In genomic region chr17:50418863-50419383, GRCm38 (mm10) we compare ENCODE assay signal across 9 mouse cellular contexts.
DNase-seq lines count a peak whose midpoint lies in the region; ATAC-seq and TF ChIP-seq lines count a peak whose summit lies in the region.
"Had no signal": no experiment of that assay in that cellular context is flagged by ENCODE, and none has a peak within 500 bp of the region (broad histone marks: within the 10 kb centered on the region; RNA-seq: fewer than 3 reads in every experiment).

No protein-coding gene starts in this region.

- WGBS in hindbrain, embryonic 11.5 days, result 67% methylated on average over 3 of the region's 3 CpGs
- WGBS in hindbrain, embryonic 14.5 days, result 70% methylated on average over 3 of the region's 3 CpGs

- no peak overlapping the region for H3K4me2 ChIP-seq in hindbrain, embryonic 11.5 days (replicated peaks; ENCODE audit: low read depth, low read length)
- H3K4me2 ChIP-seq in hindbrain, embryonic 14.5 days (replicated peaks), result no peak overlapping the region

- H3K27me3 ChIP-seq in hindbrain, embryonic 11.5 days (ENCODE audit: control insufficient read depth, insufficient read depth, low read length), result no peaks in the 10 kb centered on the region
- no peaks in the 10 kb centered on the region for H3K27me3 ChIP-seq in hindbrain, embryonic 14.5 days (ENCODE audit: control insufficient read depth, insufficient read depth, low read length)
- H3K27me3 ChIP-seq: megakaryocyte, embryonic 14.5 days had no signal

- no peaks in the 10 kb centered on the region for H3K9me3 ChIP-seq in hindbrain, embryonic 11.5 days (ENCODE audit: control insufficient read depth, low read length)
- 0 out of 2 replicates have a peak, but pooled peaks cover 3% of the 10 kb centered on the region for H3K9me3 ChIP-seq in hindbrain, embryonic 14.5 days (ENCODE audit: control insufficient read depth, low read length)

- no peak for TF ChIP-seq POLR2A in brain, embryonic 14.5 days (IDR thresholded peaks at IDR 0.05; ENCODE audit: borderline replicate concordance, extremely low read depth, insufficient read depth, insufficient read length, poor library complexity, severe bottlenecking)

- no peak overlapping the region for H3K4me3 ChIP-seq in hindbrain, embryonic 11.5 days (ENCODE audit: low read depth, low read length)
- H3K4me3 ChIP-seq in hindbrain, embryonic 14.5 days (replicated peaks; ENCODE audit: low read length), result no peak overlapping the region
- H3K4me3 ChIP-seq: megakaryocyte, embryonic 14.5 days had no signal

- no peaks in the 10 kb centered on the region for H3K4me1 ChIP-seq in hindbrain, embryonic 11.5 days (replicated peaks; ENCODE audit: control insufficient read depth, insufficient read depth, low read length)
- no peaks in the 10 kb centered on the region for H3K4me1 ChIP-seq in hindbrain, embryonic 14.5 days (replicated peaks; ENCODE audit: control insufficient read depth, insufficient read depth, low read length)

- peak; percentile 17; the same call in 1 of the 2 replicates for TF ChIP-seq CTCF in brain, embryonic 14.5 days (IDR thresholded peaks at IDR 0.05; ENCODE audit: borderline replicate concordance, extremely low read depth, insufficient read depth, insufficient read length)

- ATAC-seq in hindbrain, embryonic 11.5 days (ENCODE audit: low FRiP score), result no peak
- ATAC-seq in hindbrain, embryonic 14.5 days (ENCODE audit: low FRiP score), result no peak
- peak; percentile 21 for ATAC-seq in CD4-positive, CD25-positive, alpha-beta regulatory T cell, adult 4 months

- H3K36me3 ChIP-seq in hindbrain, embryonic 11.5 days (ENCODE audit: control insufficient read depth, insufficient read depth, low read length), result no peaks in the 10 kb centered on the region
- H3K36me3 ChIP-seq in hindbrain, embryonic 14.5 days (replicated peaks; ENCODE audit: control insufficient read depth, insufficient read depth), result no peaks in the 10 kb centered on the region

- peak; percentile 29 for DNase-seq in hindbrain, embryonic 11.5 days (ENCODE audit: low spot score)
- no peak for DNase-seq in hindbrain, embryonic 14.5 days (ENCODE audit: low spot score)
- DNase-seq in brain, embryonic 14.5 days (ENCODE audit: low read depth), result peak; percentile 38
- peak; percentile 80 for DNase-seq in induced T-regulatory cell, adult 2 months (ENCODE audit: low read depth)
- peak; percentile 84 for DNase-seq in naive thymus-derived CD4-positive, alpha-beta T cell, adult 2 months (ENCODE audit: low read depth)
- no peak for DNase-seq in ovary, postnatal 14 days (ENCODE audit: low spot score)
- DNase-seq in cerebellum, postnatal 36 days, result no peak

- H3K9ac ChIP-seq in hindbrain, embryonic 11.5 days (ENCODE audit: low read depth, low read length), result no peak overlapping the region
- H3K9ac ChIP-seq in hindbrain, embryonic 14.5 days, result no peak overlapping the region

- no peak overlapping the region for H3K27ac ChIP-seq in hindbrain, embryonic 11.5 days (ENCODE audit: low read depth, low read length)
- H3K27ac ChIP-seq in hindbrain, embryonic 14.5 days, result no peak overlapping the region

Comparison
In these comparisons a context has a peak if more than half of its experiments do, and no peak if none do; other contexts are left out.
1. DNase-seq: peak in hindbrain, embryonic 11.5 days (single experiment), brain, embryonic 14.5 days (single experiment), induced T-regulatory cell, adult 2 months (single experiment) and naive thymus-derived CD4-positive, alpha-beta T cell, adult 2 months (single experiment); none in hindbrain, embryonic 14.5 days (single experiment), ovary, postnatal 14 days (single experiment) and cerebellum, postnatal 36 days (0 of 2).